Mouse (Mus musculus) retina, embryonic 14.5 days (tissue): ENCODE data around the gene Abcb8.

Experiments
- DNase-seq: peaks from one replicate; pipeline ENCODE4 v3.0.0-alpha.2; 2015; ENCODE audit warnings: low spot score

Abcb8 gene

DNA sequence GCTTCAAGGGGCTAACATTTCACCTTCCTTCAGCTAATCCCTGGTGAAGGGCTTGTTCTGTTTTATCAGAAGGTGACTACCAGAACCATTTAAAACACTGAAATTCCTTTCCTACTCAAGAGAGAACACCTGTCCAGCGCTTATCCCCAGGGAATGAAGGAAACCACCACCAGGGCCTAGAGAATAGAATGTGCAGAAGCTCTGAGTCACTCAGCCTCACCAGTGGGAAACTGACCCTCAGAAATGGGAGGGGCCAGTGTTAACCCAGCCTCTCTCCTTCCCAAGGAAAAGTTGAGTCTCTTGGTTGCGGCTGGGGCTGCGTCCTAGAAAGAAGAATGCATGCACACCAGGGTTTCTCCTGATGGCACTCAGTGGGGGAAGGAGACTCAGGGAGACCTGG, 61.6 kb downstream of the Abcb8 start:
- no peak for DNase-seq

DNA sequence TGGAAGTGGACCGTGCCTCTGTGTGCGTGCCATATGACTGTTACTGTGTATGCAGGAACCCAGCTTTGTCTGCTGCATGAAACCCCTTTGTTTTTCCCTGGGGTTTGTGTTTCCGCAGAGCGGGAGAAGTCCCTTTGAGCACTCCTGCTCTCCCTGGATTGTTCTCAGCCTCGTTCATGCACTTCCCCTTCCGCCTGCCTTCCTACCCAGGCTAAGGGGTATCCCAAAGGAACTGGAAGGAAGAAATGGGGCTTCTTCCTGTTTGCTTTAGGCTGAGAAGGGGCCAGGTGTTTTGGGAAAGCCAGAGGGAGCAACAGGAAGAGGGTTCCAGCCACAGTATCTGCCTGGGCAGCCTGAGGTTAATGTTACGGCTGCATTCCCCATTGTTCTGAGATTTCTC, 62.1 kb downstream of the Abcb8 start:
- no peak for DNase-seq
